Mouse (Mus musculus) kidney, postnatal 25 days (tissue): ENCODE data around the gene Magt1.
A peak's percentile ranks its signal among the peaks of the same experiment; 100 is the strongest.
"Not testable (repeated sequence)": the region's sequence is repeated elsewhere in the genome, so short reads cannot be mapped to it uniquely, and the experiment has no call there.

Experiments
- DNase-seq, 2 experiments: peaks; one replicate each; pipeline ENCODE4 v3.0.0; 2021; ENCODE audit warnings: mixed read lengths in 2 of 2

Magt1 gene

DNA sequence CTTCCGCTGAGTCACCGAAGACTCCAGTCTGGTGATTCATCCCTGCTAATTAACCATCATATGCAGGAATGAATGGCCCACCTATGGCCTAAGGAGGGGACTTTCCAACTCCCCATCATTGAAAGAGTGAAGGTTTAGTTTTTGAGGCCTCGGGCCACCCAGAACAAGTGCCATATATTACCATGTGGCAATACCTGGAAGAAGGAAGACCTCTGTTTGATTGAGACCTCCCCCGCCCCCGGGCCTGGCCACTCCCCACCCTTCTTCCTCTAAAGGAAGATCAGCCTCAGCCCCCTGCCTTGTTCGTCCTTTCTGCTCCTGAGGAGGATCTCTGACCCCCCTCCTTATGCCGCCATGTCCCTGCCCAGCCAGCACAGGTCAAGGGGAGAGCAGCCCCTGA, 72.5 kb downstream of the Magt1 start:
- DNase-seq = no peak

DNA sequence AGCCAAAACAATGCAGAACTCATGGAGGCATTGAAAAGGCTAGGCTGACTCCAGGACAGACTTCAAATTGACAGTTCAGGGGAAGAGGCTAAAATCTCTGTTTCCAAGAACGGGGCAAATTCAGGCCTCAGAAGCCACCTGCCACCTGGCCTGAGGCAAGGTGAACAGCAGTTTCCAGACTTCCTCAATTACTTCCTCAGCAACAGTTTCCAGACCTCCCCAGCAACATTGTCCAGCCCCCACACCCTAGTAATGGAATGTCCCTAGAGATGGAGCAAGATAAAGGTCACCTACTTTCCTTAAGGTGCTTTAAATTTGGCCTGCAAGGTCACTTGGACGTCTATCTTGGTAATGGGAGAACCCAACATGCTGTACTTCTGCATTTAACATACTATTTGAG, 74.0 kb downstream of the Magt1 start:
- DNase-seq = no peak

DNA sequence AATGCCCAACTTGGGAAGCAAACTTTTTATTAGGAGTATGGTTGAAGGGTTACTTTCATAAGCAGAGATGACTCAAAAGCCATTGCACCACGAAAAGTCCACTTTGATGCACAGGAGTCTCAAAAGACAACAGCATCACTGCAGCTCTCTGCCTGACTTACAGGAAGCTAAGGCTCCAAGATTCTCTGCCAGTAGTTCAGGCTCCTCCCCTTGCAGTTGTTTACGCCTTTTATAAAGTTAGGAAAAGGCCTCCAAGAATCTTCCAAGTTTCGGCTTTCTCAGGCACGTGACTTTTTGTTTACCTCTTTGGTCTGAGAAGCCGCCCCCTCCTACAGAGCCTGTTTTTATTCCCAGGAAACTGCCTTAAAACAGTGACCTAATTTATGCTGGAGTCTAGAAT, 77.4 kb downstream of the Magt1 start:
- peak; percentile 31 to 44 for DNase-seq

DNA sequence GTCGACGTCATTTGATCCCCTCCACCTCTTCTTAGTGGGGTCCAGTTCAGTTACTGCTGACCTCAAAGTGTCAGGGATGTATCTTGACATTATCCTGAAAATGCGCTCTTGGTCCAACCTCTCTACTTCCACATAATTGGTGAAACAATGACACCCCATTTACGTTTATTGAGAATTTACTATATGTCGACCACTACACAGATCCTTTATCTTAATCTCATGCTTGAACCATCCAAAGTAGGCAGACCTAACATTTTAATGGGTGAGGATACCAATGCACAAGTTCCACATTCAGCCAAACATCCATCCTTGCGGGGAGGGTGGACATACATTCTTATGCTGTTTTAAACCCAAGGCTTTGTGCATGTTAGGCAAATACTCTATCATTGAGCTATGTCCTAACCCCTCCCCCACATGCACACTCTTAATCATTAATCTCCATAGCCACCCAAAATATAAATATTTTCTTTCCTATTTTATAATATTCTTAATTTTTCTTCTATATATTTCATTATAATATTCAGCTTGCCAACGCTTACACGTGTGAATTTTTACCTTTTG, 82.1 kb downstream of the Magt1 start:
- DNase-seq = no peak

DNA sequence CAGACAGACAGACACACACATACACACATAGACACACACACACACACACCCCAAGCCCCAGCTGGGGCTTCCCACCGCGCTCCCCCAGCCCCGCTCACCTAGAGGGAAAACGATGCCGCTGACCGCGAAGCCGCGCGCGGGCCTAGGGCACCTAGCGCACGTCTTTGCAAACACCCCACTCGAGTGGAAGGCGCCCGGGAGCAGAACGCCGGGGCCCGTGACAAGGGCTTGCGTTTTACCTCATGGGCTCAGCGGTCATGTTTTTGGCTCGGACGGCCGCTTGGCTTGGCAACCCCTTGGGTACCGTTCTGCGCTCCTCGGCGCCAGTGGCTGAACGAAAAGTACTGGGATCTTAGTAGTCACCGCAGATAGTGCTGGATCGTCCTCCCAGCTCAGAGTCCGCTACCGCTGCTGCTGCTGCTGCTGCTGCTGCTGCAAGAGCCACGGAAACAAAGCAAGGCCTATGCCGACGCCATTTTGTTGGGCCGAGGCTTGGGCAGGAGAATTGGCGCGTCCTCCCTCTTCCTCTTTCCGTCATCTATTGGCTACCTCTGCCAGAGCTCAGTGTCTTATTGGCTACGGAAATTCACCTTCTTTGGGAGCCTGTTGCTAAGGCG, 82.7 kb downstream of the Magt1 start, which contains the start of gene Atrx:
Gene Atrx (minus strand): TSS at position 543 of the 617 bp plus-strand sequence.
- DNase-seq = peak; percentile 76 to 90

DNA sequence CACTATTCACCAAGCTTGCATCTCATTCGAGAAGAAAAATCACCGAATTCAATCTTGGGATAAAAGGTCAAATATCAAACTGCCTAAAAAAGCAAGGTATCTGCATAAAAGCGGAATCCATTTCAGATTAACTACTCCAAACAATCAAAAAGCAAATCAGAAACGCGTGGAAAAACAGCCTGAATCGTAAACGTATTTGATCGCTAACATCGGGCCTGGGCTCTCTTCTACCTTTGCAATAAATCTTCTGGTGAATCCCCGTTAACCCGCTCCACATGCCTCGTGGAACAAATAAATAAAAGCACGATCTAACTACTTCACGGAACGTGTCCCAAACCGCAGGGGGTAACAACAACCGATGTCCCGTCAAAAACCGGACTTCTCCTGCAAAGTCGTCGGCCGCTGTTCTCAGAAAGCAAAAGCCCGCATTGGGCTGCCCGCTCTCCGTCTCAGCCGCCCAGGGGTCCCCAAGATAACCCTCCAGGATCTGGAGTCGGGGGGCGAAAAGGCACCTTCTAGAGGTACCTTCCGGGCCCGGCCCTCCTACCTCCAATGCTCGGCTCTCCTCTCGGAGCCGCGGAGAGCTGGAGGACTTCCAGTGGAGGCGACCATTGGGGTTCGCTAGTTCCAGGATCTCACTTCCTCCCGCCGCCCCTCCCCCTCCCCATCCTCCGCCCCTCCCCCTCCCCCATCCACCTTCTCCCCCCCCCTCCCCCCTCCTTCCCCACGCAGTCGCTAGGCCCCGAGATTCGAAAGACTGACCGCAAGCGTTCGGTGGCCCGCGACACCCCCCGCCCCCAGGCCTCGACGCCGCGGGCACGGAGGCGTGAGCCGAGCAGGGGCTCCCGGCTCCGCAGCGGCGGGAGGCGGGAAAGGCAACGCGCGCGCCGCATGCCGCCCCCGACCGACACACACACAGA, 83.5 kb downstream of the Magt1 start:
- peak; percentile 57 to 72 for DNase-seq

DNA sequence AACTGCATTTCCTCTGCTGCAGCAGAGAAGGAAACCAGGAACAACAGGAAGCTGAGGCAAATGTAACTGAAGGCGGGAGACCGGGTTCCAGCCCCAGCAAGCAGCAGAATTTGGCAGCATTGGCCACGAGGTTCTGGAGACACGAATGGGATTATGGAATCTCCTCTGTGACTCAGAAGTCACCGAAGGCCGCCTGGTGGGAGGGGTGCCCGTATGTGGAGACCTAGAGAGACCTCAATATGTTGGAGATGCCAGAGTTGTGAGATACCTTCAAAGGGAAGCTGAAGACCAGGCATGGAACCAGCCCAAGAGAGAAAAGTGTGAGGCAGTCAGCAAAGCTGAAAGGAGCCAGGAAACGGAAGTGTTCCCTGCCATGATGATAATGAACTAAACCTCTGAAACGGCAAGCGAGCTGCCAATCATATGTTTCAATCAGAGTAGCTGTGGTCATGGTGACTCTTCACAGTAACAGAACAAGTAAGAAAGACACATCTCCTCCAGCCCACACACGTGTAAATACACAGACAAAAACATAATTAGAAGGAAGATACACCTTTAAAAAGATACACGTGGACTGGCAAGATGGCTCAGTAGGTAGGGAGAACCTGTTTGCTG, 85.5 kb downstream of the Magt1 start:
- peak in 1 of 2 experiments; percentile 10 for DNase-seq

DNA sequence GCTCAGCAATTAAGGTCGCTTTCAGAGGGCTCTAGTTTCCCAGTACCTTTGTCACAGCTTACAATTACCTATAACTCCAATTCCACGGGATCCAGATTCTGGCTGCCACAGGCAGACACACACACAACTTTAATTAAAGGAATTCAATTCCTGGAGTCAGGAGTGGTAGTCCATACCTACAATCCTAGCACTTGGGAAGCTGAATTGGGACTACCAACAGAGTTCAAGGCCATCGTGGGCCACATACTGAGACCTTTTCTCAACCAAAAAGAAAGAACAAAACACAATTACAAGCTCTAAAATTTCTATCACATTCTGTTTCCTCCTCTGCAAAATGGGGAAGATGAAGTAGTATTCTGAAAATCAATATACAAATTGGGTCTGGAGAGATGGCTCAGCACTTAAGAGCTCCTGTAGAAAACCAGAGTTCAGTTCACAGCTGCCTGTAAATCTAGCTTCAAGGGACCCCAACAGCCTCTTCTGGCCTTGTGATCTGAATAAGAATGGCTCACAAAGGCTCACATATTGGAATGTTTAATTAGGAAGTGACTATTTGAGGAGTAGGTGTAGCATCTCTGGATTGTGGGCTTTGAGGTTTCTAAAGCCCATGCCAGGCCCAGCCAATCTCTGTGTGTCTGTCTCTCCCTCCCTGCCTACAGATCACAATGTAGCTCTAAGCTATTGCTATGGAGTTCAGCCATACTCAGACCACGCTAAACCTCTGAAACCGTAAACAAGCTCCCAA, 87.2 kb downstream of the Magt1 start:
- no peak for DNase-seq

DNA sequence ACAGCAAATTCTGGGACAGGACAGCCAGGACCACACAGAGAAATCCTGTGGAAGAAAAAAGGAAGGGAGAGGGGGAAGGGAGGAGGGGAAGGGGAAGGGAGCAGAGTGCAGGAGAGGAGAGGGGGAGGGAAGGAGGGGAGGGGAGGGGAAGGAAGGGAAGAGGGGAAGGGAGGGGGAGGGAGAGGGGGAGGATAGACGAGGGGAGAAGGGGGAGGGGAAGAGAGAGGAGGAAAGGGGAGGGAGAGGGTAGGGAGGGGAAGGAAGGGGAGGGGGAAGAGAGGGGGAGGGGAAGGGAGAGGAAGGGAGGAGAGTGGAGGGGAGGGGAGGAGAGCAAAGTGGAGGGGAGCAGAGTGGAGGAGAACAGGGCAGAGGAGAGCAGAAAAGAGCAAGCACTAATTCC, 87.8 kb downstream of the Magt1 start:
- no peak for DNase-seq

DNA sequence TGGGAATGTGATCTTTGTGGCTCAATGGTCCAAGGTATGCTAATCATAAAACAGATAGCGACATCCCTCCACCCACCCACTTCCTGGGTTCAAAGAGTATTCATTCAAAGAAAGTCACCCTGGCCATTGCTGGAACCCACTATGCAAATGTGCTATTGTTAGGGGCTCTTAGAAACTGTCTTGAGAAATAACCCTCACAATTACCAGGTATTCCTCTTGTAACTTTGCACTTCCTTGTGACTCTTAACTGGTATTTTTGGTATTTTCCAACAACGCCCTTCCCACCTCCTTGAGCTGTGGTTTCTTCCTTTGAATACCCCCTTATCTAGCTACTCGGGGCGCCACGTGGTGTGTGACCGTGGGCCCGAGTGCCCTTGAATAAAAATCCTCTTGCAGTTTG, 88.7 kb downstream of the Magt1 start:
- not testable (repeated sequence) for DNase-seq

DNA sequence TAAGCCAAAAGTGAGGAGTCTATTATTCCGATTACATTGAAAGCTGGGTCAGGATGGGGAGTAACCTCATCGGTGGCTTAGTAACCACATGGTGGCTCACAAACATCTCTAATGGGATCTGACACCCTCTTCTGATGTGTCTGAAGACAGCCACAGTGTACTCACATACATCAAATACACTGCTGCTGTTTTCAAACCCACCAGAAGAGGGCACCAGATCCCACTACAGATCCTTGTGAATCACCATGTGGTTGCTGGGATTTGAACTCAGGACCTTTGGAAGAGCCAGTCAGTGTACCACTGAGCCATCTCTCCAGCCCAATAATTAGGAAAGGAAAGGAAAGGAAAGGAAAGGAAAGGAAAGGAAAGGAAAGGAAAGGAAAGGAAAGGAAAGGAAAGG, 90.3 kb downstream of the Magt1 start:
- peak in 1 of 2 experiments; percentile 57 for DNase-seq
